Mouse (Mus musculus): ENCODE data around the gene Trmt1. TPM values are rescaled to one million over a fixed set of nuclear protein-coding genes. Genes with fewer than 3 reads are reported as not detected.

Trmt1 gene
- total RNA-seq, 1 experiment from 2014 or later: 62.2 TPM

GRCm38 (mm10) chr8:84689091-84689915 is 3.2 kb downstream of the Trmt1 start:
- peak; percentile 93 for DNase-seq

- DNase-seq: no peak
Measured at GRCm38 (mm10) chr8:84693332-84693731, 7.2 kb downstream of the Trmt1 start.

- no peak for DNase-seq
Measured at GRCm38 (mm10) chr8:84695140-84695539, 9.0 kb downstream of the Trmt1 start.

- peak; percentile 62 for DNase-seq
Measured at GRCm38 (mm10) chr8:84697166-84698130, 11.3 kb downstream of the Trmt1 start.

GRCm38 (mm10) chr8:84698288-84698687 is 12.2 kb downstream of the Trmt1 start:
- DNase-seq: no peak

- DNase-seq: peak; percentile 76
Measured at GRCm38 (mm10) chr8:84698929-84699401, 12.9 kb downstream of the Trmt1 start.

GRCm38 (mm10) chr8:84699861-84700322 is 13.8 kb downstream of the Trmt1 start:
- peak; percentile 73 for DNase-seq

- no peak for DNase-seq
Measured at GRCm38 (mm10) chr8:84700526-84700925, 14.4 kb downstream of the Trmt1 start.

GRCm38 (mm10) chr8:84700941-84701911 is 15.1 kb downstream of the Trmt1 start, which contains the start of gene Lyl1:
Lyl1 (plus strand) TSS chr8:84701457.
- DNase-seq: peak; percentile 77

GRCm38 (mm10) chr8:84702561-84702960 is 16.5 kb downstream of the Trmt1 start:
- no peak for DNase-seq

GRCm38 (mm10) chr8:84702963-84703465 is 16.9 kb downstream of the Trmt1 start:
- DNase-seq: no peak

- DNase-seq: no peak
Measured at GRCm38 (mm10) chr8:84703466-84704249, 17.6 kb downstream of the Trmt1 start.

GRCm38 (mm10) chr8:84704356-84704755 is 18.2 kb downstream of the Trmt1 start:
- peak; percentile 84 for DNase-seq

GRCm38 (mm10) chr8:84704867-84705831 is 19.0 kb downstream of the Trmt1 start:
- peak; percentile 49 for DNase-seq

- no peak for DNase-seq
Measured at GRCm38 (mm10) chr8:84705960-84706359, 19.9 kb downstream of the Trmt1 start.

GRCm38 (mm10) chr8:84706610-84707266 is 20.6 kb downstream of the Trmt1 start:
- DNase-seq: no peak

- DNase-seq: peak; percentile 53
Measured at GRCm38 (mm10) chr8:84707267-84707883, 21.3 kb downstream of the Trmt1 start.

GRCm38 (mm10) chr8:84708071-84708541 is 22.0 kb downstream of the Trmt1 start:
- no peak for DNase-seq
